Mouse (Mus musculus) gastrocnemius, adult 8-10 months (tissue): ENCODE data around the gene Zfp628. TPM values are rescaled to one million over a fixed set of nuclear protein-coding genes. Genes with fewer than 3 reads are reported as not detected.

Source experiments
- DNase-seq, 2 experiments: peaks; one replicate each; pipeline ENCODE4 v3.0.0; 2022; ENCODE audit warnings: low spot score in 2 of 2
- total RNA-seq, 4 experiments: library from RNA; stranded (reverse); gene quantifications; 2 replicates each; pipeline ENCODE4 v1.2.4; 2022

Gene Zfp628
- total RNA-seq, 4 experiments from 2014 or later, result 8.3 to 10.7 (median 9.7) TPM

DNA sequence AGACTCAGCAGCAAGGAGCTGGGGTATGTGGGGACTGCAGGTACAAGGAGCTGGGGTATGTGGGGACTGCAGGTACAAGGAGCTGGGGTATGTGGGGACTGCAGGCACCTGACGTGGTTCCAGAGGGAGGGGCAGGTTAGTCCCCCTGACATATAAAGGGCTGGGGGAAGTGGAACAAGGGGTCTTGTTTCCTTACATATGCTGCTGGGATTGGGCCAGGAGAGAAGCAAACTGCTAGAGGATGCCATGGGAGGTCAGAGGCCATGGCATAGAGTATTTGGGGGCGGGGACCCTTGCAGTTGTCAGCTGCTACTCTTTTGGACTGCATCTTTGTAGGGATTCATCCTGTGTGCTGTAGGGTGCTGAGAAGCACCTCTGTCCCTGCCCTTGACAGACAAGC, 2.5 kb downstream of the Zfp628 start:
- DNase-seq, result peak in 1 of 2 experiments; percentile 1

DNA sequence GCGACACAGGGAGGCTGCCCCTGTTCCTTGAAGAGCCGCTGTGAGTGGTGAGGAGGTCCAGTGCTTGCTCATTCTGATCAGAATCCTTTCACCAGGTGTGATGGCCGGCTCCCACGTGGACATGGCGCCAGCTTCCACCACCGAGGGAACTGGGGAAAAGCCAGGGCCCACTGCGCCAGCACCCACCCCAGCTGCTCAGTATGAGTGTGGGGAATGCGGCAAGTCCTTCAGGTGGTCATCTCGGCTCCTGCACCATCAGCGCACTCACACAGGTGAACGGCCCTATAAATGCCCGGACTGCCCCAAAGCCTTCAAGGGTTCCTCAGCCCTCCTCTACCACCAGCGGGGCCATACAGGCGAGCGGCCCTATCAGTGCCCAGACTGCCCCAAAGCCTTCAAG, 3.7 kb downstream of the Zfp628 start:
- DNase-seq, result no peak

DNA sequence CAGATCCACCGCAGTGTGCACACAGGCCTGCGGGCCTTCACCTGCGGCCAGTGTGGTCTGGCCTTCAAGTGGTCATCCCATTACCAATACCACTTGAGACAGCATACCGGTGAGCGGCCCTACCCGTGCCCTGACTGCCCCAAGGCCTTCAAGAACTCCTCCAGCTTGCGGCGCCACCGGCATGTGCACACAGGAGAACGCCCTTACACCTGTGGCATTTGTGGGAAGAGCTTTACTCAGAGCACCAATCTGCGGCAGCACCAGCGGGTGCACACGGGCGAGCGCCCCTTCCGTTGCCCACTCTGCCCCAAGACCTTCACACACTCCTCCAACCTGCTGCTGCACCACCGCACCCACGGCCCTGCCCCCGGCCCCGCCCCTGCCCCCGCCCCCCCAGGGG, 4.1 kb downstream of the Zfp628 start:
- DNase-seq, result peak in 1 of 2 experiments; percentile 2

- DNase-seq, result no peak
Observed at GRCm38 (mm10) chr7:4919971-4920370, 5.0 kb downstream of the Zfp628 start.

- peak in 1 of 2 experiments; percentile 2 for DNase-seq
Observed at GRCm38 (mm10) chr7:4920496-4920895, 5.5 kb downstream of the Zfp628 start.

DNA sequence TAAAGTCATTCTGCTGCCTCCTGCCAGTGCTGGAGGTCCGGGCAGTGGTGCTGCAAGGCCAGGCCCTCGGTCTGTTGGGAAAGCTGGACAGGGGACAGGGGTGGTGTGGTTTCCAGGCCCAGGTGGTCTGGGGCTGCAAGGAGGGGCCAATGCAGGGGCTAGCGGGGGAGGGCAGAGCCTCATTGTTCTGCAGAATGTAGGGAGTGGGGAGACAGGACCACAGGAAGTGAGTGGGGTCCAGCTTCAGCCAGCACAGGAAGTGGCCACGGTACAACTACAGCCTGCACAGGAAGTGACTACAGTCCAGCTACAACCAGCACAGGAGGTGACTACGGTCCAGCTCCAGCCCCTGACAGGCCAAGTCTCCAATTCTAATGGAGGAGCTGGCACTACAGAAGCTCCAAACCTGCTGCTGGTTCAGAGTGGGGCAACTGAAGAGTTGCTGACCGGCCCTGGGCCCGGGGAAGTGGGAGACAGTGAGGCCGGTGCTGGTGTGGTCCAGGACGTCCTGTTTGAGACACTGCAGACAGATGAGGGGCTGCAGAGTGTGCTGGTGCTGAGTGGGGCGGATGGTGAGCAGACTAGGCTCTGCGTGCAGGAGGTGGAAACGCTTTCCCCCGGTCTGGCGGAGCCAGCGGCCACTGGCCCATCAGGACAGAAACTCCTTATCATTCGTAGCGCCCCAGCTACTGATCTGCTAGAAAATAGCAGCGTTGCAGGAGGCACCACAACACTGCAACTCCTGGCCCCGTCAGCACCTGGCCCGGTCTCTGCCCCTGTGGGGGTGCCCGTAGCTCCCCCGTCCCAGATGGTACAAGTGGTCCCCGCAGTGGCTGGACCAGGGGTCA, 6.2 kb downstream of the Zfp628 start:
- peak in 1 of 2 experiments; percentile 2 for DNase-seq

DNA sequence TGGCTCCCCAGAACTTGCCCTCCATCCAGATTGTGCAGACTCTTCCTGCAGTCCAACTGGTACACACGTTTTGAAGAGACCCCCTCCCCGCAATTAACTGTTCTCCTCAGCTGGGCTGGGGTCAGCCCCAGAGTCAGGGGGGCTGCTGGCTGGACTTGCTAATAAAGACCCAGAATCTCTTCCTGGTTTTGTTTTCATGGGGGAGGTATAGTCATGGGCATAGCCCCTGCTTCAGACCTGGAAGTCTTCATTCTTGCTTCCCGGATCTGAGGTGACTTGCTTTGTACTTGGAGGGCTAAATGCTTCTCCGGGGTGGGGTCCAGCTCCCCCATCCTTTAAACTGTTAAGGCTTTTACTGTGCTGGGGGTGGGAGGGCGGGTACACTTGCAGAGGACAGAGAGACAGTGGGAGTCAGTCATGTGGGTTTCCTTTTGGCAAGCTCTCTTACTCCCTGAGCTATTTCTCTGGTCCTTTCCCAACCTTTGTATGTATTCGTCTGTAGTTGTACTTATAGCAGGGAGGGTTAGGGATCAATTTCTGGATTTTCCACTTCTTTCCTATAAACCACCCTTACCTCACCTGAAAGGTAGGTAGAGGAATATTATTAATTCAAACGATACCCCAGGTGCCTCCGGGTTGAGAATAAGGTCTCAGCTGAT, 6.9 kb downstream of the Zfp628 start, which contains the start of gene Nat14:
Nat14 (plus strand) TSS at position 205 of the 659 bp plus-strand sequence.
- no peak for DNase-seq

DNA sequence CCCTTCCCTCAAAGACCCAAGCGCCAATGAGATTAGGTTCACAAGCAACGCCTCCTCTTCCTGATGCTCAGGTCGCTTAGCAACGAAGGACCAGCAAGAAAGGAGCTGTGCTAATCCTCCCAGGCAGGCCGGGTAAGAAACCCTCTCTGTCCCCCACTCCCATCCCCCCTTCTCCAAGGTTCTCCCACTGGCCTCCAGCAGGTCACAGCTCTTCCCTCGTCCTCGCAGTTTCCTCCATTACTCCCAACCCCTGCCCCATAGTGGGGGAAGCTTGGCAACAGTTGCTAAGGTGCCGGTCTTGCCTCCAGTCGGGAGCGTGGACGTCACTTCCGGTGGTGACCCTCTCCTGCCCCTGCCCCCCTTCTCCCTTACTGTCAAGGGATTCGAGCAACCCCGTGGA, 7.5 kb downstream of the Zfp628 start:
- peak; percentile 39 to 54 for DNase-seq

DNA sequence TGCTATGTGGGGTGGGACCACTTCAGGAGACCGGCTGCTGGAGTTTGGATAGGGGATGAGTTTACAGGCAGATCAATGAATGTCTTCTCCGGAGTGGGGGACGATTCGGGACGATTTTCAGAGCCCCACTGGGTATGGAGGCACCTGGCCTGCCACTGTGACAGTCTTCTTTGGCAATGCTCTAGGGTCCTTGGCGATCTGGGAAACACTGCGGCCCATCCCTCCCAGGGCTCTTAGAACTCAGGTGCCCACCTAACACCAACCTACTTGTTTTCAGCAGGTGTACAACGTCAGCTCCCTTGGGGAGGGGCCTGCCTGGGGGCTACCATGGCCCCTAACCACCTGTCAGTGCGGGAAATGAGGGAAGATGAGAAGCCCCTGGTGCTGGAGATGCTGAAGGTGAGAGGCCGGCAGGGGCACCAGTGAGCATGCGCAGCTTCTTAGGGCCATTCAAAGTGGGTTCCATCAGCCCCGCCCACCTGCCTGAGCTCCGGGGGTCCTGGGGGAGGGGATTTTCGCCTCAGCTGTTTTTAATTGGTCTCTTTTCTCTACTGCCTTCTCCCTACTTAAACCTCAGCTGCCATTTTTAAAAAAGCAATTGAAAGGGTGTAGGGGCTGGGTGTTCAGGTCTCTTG, 8.0 kb downstream of the Zfp628 start:
- DNase-seq, result peak; percentile 17 to 43

DNA sequence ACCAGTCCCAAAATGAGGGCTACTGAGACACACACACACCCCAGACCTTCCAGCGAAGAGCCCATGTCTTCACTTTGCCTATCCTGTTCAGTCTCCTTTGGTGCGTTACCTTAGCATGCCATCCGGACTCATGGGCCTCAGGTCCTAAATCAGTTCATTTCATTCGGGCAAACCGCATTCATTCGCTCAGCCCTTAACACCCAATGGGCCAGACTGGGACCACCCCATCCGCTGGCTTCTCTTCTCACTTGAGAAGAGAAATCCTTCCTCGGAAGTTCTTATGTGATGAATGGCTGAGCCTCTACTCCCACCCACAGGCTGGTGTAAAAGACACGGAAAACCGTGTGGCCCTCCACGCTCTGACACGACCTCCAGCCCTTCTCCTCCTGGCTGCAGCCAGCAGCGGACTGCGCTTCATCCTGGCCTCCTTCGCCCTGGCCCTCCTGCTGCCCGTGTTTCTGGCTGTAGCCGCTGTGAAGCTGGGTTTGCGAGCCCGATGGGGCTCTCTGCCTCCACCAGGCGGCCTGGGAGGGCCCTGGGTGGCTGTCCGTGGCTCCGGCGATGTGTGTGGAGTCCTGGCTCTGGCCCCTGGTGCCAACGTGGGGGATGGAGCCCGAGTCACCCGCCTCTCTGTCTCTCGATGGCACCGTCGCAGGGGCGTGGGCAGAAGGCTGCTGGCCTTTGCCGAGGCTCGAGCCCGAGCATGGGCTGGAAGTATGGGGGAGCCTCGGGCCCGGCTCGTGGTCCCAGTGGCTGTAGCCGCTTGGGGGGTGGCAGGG, 8.8 kb downstream of the Zfp628 start:
- DNase-seq, result peak; percentile 18 to 50

DNA sequence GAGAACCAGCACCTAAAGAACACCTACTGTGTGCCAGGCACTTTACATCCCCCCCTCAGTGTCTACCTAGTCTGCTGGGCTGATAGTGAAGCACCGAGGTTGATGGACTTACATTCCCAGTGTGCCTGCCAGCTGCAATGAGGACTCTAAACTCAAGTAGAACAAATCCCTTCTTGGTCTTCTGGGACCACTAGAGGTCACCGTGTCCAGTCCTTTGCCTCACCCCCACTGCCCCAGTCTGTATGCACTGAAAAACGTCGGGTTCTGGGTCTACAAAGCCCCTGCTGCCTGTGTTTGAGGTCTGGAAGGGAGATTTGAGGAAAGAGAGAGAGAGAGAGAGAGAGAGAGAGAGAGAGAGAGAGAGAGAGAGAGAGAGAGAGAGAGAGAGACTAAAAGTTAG, 9.5 kb downstream of the Zfp628 start:
- peak in 1 of 2 experiments; percentile 2 for DNase-seq

- peak; percentile 29 to 61 for DNase-seq
Observed at GRCm38 (mm10) chr7:4924891-4925301, 9.9 kb downstream of the Zfp628 start.

- DNase-seq, result peak; percentile 57 to 75
Observed at GRCm38 (mm10) chr7:4925441-4926381, 10.7 kb downstream of the Zfp628 start, which contains the start of gene Ssc5d. Gene Ssc5d (plus strand): TSS chr7:4925785.

DNA sequence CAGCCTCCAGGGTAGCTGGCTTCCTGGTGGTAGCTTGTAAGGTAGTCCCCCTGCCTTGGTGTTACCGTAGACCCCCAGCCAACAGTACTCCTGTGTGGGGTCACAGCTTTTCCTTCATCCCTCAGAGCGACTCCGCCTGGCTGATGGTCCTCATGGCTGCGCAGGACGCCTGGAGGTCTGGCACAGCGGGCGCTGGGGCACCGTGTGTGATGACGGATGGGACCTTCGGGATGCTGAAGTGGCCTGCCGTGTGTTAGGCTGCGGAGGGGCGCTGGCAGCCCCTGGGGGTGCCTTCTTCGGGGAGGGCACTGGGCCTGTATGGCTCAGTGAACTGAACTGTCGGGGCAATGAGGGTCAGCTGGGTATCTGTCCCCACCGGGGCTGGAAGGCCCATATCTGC, 11.8 kb downstream of the Zfp628 start:
- no peak for DNase-seq

- DNase-seq, result no peak
Observed at GRCm38 (mm10) chr7:4927711-4928110, 12.7 kb downstream of the Zfp628 start.

GRCm38 (mm10) chr7:4928323-4928722, 13.3 kb downstream of the Zfp628 start:
- DNase-seq, result no peak

DNA sequence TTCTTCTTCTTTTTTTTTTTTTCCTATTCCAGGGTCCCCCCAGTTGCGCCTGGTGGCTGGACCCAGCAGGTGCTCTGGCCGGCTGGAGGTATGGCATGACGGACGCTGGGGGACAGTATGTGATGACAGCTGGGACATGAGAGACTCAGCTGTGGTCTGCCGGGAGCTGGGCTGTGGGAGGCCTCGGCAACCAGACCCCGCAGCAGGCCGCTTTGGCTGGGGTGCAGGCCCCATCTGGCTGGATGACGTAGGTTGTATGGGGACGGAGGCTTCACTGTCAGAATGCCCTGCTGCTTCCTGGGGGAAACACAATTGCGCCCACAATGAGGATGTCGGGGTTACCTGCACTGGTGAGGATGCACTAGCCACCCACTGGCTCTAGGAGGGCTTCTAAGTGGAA, 18.1 kb downstream of the Zfp628 start:
- no peak for DNase-seq

DNA sequence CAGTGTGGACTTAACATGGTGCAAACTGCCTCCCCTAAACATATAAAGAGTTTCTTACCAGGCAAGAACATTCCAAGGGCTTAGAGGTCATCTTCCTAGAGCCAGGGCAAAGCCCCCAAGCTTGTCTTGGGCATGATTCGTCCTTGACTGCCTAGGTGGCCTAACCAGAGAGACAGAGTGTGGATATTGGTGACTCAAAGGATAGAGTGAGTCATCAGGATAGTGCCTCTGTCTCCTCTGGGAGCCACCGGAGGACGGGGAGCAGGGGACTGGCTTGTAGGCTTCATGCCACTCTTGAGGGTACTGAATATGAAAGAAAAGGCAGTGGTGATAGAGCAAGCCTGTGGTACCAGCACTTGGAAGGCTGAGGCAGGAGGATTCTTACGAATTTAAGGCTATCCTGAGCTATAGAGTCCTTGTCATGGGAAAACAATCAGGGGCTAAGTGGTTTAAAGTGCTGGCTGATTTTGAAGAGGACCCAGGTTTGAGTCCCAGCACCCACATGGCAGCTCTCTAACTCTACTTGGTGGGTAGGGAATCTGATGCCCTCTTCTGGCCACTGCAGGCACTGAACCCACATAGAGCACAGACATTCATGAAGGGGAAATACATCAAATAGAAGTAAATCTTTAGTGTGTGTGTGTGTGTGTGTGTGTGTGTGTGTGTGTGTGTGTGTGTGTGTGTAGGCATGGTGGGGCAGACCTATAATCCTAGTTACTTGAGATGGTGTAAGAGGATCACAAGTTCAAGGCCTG, 19.3 kb downstream of the Zfp628 start:
- DNase-seq, result no peak

GRCm38 (mm10) chr7:4936832-4937231, 21.8 kb downstream of the Zfp628 start:
- DNase-seq, result no peak
